Mouse (Mus musculus) MEL (cell line): Measurements from ENCODE around the gene Clptm1.

Source experiments
- CTCF ChIP-seq, 3 experiments: IDR thresholded peaks in 2 of 3; conservative IDR thresholded peaks in 1 of 3; 2 replicates each; pipeline ENCODE4 v1.5.1; 2011 to 2012; ENCODE audit warnings: low read length in 3 of 3, low read depth in 2 of 3, mild to moderate bottlenecking in 2 of 3, improper control_type of control experiment in 1 of 3, inconsistent platforms in 1 of 3, mixed read lengths in 1 of 3, moderate library complexity in 1 of 3; ENCODE audit not compliant: control insufficient read depth in 1 of 3, insufficient read depth in 1 of 3, poor library complexity in 1 of 3, severe bottlenecking in 1 of 3
- ETS1 ChIP-seq: IDR thresholded peaks from 2 replicates; pipeline ENCODE4 v1.6.1; 2012; ENCODE audit warnings: low read depth, mild to moderate bottlenecking, inconsistent platforms, low read length, improper control_type of control experiment, moderate library complexity
- GABPA ChIP-seq: IDR thresholded peaks from 2 replicates; pipeline ENCODE4 v1.6.1; 2012; ENCODE audit warnings: low read depth, mild to moderate bottlenecking, inconsistent platforms, low read length, improper control_type of control experiment, moderate library complexity
- POLR2A ChIP-seq, 2 experiments: IDR thresholded peaks; 2 replicates each; pipeline ENCODE4 v1.6.1; 2011 to 2012; ENCODE audit warnings: low read length in 2 of 2, mild to moderate bottlenecking in 2 of 2, control low read depth in 1 of 2, improper control_type of control experiment in 1 of 2, low read depth in 1 of 2, moderate library complexity in 1 of 2; ENCODE audit not compliant: control insufficient read depth in 1 of 2, insufficient read depth in 1 of 2, poor library complexity in 1 of 2
- RCOR1 ChIP-seq: IDR thresholded peaks from 2 replicates; pipeline ENCODE4 v1.6.1; 2012; ENCODE audit warnings: low read depth, mild to moderate bottlenecking, inconsistent platforms, low read length, improper control_type of control experiment
- SIN3A ChIP-seq: IDR thresholded peaks from 2 replicates; pipeline ENCODE4 v1.6.1; 2012; ENCODE audit warnings: low read length, improper control_type of control experiment, inconsistent platforms

DNA sequence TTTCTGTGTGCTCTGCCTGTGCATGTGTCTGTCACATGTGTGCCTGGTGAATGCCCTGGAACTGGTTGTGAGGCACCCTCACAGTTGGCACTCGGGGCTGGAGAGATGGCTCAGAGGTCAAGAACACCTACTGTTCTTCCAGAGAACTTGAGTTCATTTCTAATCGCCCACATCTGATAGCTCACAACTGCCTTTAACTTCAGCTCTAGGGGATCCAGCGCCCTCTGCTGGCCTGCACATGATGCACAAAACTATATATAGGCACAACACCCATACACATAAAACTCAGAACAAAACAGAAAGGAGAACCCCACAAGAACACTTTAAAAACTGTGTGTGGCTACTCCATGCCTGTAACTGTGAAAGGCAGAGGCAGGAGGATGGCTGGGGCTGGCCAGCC is 75.6 kb downstream of the Clptm1 start:
- no peak for TF ChIP-seq ETS1
- TF ChIP-seq CTCF (IDR thresholded peaks at IDR 0.05 in 2 of 3, conservative IDR thresholded peaks at IDR 0.05 in 1 of 3; ENCODE audit: control insufficient read depth in 1 of 3, insufficient read depth in 1 of 3, low read depth in 2 of 3, low read length in 3 of 3, poor library complexity in 1 of 3, severe bottlenecking in 1 of 3), result peak; percentile 70 to 94 (median 85)
- no peak for TF ChIP-seq RCOR1
- no peak for TF ChIP-seq POLR2A (IDR thresholded peaks at IDR 0.05; ENCODE audit: control insufficient read depth in 1 of 2, insufficient read depth in 1 of 2, low read depth in 1 of 2, low read length in 2 of 2, poor library complexity in 1 of 2)
- TF ChIP-seq GABPA, result no peak
- 0 out of 2 replicates have a peak, but pooled peaks have one; percentile 20 for TF ChIP-seq SIN3A
